Mouse (Mus musculus) CH12.LX (cell line): ENCODE measurements around the gene Vmn2r30. TPM values are rescaled to one million over a fixed set of nuclear protein-coding genes. Genes with fewer than 3 reads are reported as not detected.
"Not testable (repeated sequence)": the region's sequence is repeated elsewhere in the genome, so short reads cannot be mapped to it uniquely, and the experiment has no call there.

ENCODE experiments used
- DNase-seq: peaks from one replicate; pipeline ENCODE4 v3.0.0-alpha.2; 2013; ENCODE audit errors: extremely low read depth
- H3K27ac ChIP-seq: 2 replicates; pipeline ENCODE4 v1.5.1; 2012; ENCODE audit warnings: low read depth, mild to moderate bottlenecking, control low read depth, moderate library complexity; ENCODE audit not compliant: insufficient read depth
- H3K27me3 ChIP-seq: replicated peaks from 2 replicates; pipeline ENCODE3; 2012; ENCODE audit warnings: inconsistent platforms
- H3K36me3 ChIP-seq, 2 experiments: replicated peaks in 1 of 2; 2 replicates each; pipeline versions ENCODE3 to v1.6.1; 2012; ENCODE audit warnings: inconsistent platforms in 1 of 2, low read length in 1 of 2, mild to moderate bottlenecking in 1 of 2, mixed read lengths in 1 of 2, moderate library complexity in 1 of 2; ENCODE audit not compliant: control insufficient read depth in 1 of 2, insufficient read depth in 1 of 2
- H3K4me1 ChIP-seq, 2 experiments: 2 replicates each; pipeline ENCODE4 v1.6.1; 2012; ENCODE audit warnings: inconsistent platforms in 1 of 2, moderate library complexity in 1 of 2; ENCODE audit not compliant: insufficient read depth in 2 of 2, control insufficient read depth in 1 of 2
- H3K4me2 ChIP-seq: 2 replicates; pipeline ENCODE4 v1.6.1; 2012; ENCODE audit warnings: low read depth, mild to moderate bottlenecking, control low read depth; ENCODE audit not compliant: poor library complexity, insufficient read depth, severe bottlenecking
- H3K4me3 ChIP-seq, 3 experiments: fragments of 150-350 bp in 1 of 3; sonication (generic) in 1 of 3; replicated peaks in 1 of 3; 2 replicates each; pipeline versions ENCODE3 to v1.5.1; 2011 to 2012; ENCODE audit warnings: low read depth in 2 of 3, low read length in 2 of 3, mild to moderate bottlenecking in 2 of 3, moderate library complexity in 2 of 3, control low read depth in 1 of 3, improper control_type of control experiment in 1 of 3, inconsistent platforms in 1 of 3, mixed read lengths in 1 of 3; ENCODE audit not compliant: poor library complexity in 1 of 3
- H3K79me2 ChIP-seq: replicated peaks from 2 replicates; pipeline ENCODE4 v1.6.1; 2012; ENCODE audit warnings: mild to moderate bottlenecking, moderate library complexity; ENCODE audit not compliant: control insufficient read depth, poor library complexity, insufficient read depth, severe bottlenecking; ENCODE audit errors: extremely low read depth
- H3K9ac ChIP-seq: 2 replicates; pipeline ENCODE4 v1.6.1; 2012; ENCODE audit warnings: low read depth, mild to moderate bottlenecking, control low read depth, moderate library complexity; ENCODE audit not compliant: insufficient read depth
- H3K9me3 ChIP-seq: replicated peaks from 2 replicates; pipeline ENCODE3; 2012; ENCODE audit warnings: low read length, inconsistent platforms, mixed read lengths
- CHD2 ChIP-seq: IDR thresholded peaks from 2 replicates; pipeline ENCODE4 v1.6.1; 2011; ENCODE audit warnings: low read length, improper control_type of control experiment
- CTCF ChIP-seq, 2 experiments: IDR thresholded peaks in 1 of 2; conservative IDR thresholded peaks in 1 of 2; 2 replicates each; pipeline ENCODE4 v1.5.1; 2011 to 2012; ENCODE audit warnings: low read depth in 2 of 2, low read length in 2 of 2, improper control_type of control experiment in 1 of 2, inconsistent platforms in 1 of 2, mild to moderate bottlenecking in 1 of 2, moderate library complexity in 1 of 2
- ELF1 ChIP-seq: IDR thresholded peaks from 2 replicates; pipeline ENCODE4 v1.6.1; 2014; ENCODE audit warnings: low read depth, mild to moderate bottlenecking, inconsistent platforms, low read length, improper control_type of control experiment
- EP300 ChIP-seq: IDR thresholded peaks from 2 replicates; pipeline ENCODE4 v1.6.1; 2011; ENCODE audit warnings: low read length, improper control_type of control experiment
- HCFC1 ChIP-seq: IDR thresholded peaks from 2 replicates; pipeline ENCODE4 v1.6.1; 2012; ENCODE audit warnings: low read depth, mild to moderate bottlenecking, inconsistent platforms, low read length, improper control_type of control experiment
- RAD21 ChIP-seq: IDR thresholded peaks from 2 replicates; pipeline ENCODE4 v1.6.1; 2011; ENCODE audit warnings: low read depth, mild to moderate bottlenecking, low read length, improper control_type of control experiment, moderate library complexity
- SMC3 ChIP-seq: IDR thresholded peaks from 2 replicates; pipeline ENCODE4 v1.6.1; 2011; ENCODE audit warnings: low read depth, low read length, improper control_type of control experiment
- dilution Hi-C: fragments of 300-500 bp; cut with MboI; formaldehyde crosslinking; loops from 2 replicates; pipeline ENCODE4 v1.14.3; 2020; ENCODE audit warnings: low sequenced_read_pairs; ENCODE audit not compliant: extremely low pct_unique_long_range_greater_than_20kb, extremely low pct_ligation_motif_present
- in situ Hi-C: fragments of 300-500 bp; cut with MboI; formaldehyde crosslinking; loops from 3 replicates; pipeline ENCODE4 v1.14.3; 2019; ENCODE audit warnings: low sequenced_read_pairs, low pct_ligation_motif_present, low pct_unique_long_range_greater_than_20kb, mixed read lengths
- polyA plus RNA-seq: library from polyadenylated mRNA; unstranded; fragments of >175 nt; gene quantifications from 2 replicates; pipeline ENCODE4 v1.2.1, GENCODE M21; 2012; ENCODE audit warnings: low read depth; ENCODE audit not compliant: insufficient read length
- total RNA-seq, 2 experiments: library from RNA; depleted of rRNA; stranded (reverse); fragments of 300-350 nt in 1 of 2; fragments of >200 nt in 1 of 2; gene quantifications; 2 replicates each; pipeline ENCODE4 v1.2.3; 2012 to 2014

The Vmn2r30 gene
- total RNA-seq (2012; rRNA removed): not detected in 2 replicates
- total RNA-seq (2014; rRNA removed): 0.03 TPM in 1 of 2 replicates, not detected in the other
- not detected in 2 replicates for polyA plus RNA-seq

DNA sequence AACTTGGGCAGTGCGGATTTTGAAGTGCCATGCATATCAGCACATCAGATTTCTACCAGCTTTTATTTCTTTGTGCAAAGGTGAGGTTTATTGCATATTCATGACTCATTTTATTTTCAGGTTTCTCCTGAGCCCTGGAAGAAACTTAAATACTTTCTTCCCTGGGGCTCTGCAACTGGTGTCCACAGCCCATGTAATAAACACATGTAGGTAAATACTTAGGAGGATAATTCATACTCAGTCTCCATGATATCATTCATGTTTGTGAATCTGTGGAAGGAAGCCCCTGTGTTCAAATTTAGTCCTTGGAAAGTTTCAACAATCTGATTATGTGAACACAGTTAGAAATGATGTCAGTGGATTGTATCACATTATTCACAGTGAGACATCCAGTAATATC, at the start of gene Vmn2r30:
Gene Vmn2r30, minus strand, starts transcription at position 101 of the 400 bp plus-strand sequence.
- H3K36me3 ChIP-seq, DNase-seq, H3K4me3 ChIP-seq, H3K79me2 ChIP-seq, dilution Hi-C loops, H3K9ac ChIP-seq, in situ Hi-C loops, H3K9me3 ChIP-seq, H3K27me3 ChIP-seq, H3K4me2 ChIP-seq, H3K4me1 ChIP-seq, H3K27ac ChIP-seq: not testable (repeated sequence)

GRCm38 (mm10) chr7:7374431-7374830, 37.0 kb upstream of the Vmn2r30 start, which contains the start of gene Gm45783:
TSS of gene Gm45783 (minus strand) at chr7:7374573.
- dilution Hi-C loops, H3K27ac ChIP-seq, H3K4me2 ChIP-seq, H3K36me3 ChIP-seq, H3K9ac ChIP-seq, H3K79me2 ChIP-seq, H3K4me1 ChIP-seq, H3K9me3 ChIP-seq, H3K27me3 ChIP-seq, in situ Hi-C loops: not testable (repeated sequence)
- DNase-seq: peak; percentile 66
- H3K4me3 ChIP-seq: peak within 1 kb of the TSS in 1 of 3 experiments; percentile 23
- TF ChIP-seq ELF1 (0 out of 2 replicates have a peak, but pooled peaks have one; percentile 31), HCFC1 (peak; percentile 74)

DNA sequence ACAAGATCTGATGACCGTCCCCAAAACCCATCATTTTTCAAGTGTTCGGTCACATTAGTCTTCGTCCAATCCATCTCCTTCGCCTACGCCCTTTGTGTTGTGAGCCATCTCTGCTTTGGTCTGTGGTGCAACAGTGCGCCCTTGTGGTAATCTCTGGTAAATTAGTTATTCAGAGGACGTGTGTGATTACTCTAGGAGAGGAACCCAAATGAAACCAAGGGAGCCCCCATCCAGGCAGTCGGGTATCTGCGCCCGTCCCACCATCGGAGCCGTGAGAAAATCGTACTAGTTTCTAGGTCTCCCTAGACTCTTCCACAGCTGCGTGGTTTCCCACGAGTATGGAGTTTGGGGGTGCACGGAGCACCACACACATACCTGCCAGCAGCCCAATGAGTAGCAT, 41.8 kb downstream of the Vmn2r30 start:
- TF ChIP-seq CTCF (conservative IDR thresholded peaks at IDR 0.05 in 1 of 2, IDR thresholded peaks at IDR 0.05 in 1 of 2; ENCODE audit: low read depth in 2 of 2, low read length in 2 of 2): peak; percentile 21 to 81; a peak in 3 of 4 replicates
- peak; percentile 48 for TF ChIP-seq SMC3
- TF ChIP-seq RAD21: peak; percentile 83
- no peak for TF ChIP-seq CHD2
- no peak for TF ChIP-seq EP300
- Histone ChIP-seq H3K9me3 (no peaks in the 10 kb centered on the region), H3K4me1 (peaks cover 3 to 11% of the 10 kb centered on the region in 2 experiments; a peak in 3 of 4 replicates), H3K4me2 (no peak overlapping the region), H3K9ac (no peak overlapping the region), H3K79me2 (no peaks in the 10 kb centered on the region), H3K27me3 (peaks cover under 1% of the 10 kb centered on the region), H3K36me3 (peaks cover 20 to 41% of the 10 kb centered on the region in 2 experiments), H3K4me3 (no peak overlapping the region), H3K27ac (no peak overlapping the region)
- DNase-seq: peak; percentile 68
- in situ Hi-C loops: loop anchor here (10.0 to 25.0 kb wide), 3 partner anchors 91 to 908 kb away; partner anchors contain the start of genes Smim17, Zfp28 and Zfp772
- dilution Hi-C loops: no loop called here
